Mouse (Mus musculus) large intestine, adult 2 months (tissue): ENCODE measurements around the gene Patl2. TPM values are rescaled to one million over a fixed set of nuclear protein-coding genes. Genes with fewer than 3 reads are reported as not detected.
A peak's percentile ranks its signal among the peaks of the same experiment; 100 is the strongest.
"Not testable (repeated sequence)": the region's sequence is repeated elsewhere in the genome, so short reads cannot be mapped to it uniquely, and the experiment has no call there.

ENCODE experiments used
- DNase-seq: peaks from one replicate; pipeline ENCODE4 v3.0.0-alpha.2; 2012; ENCODE audit warnings: low read depth, low spot score
- WGBS: fragments of 180-500 bp; shearing (Covaris S2); methylation state at CpG from one replicate; pipeline ENCODE4 v1.1.7; 2018; 5-methylcytosine and 5-hydroxymethylcytosine counted together
- polyA plus RNA-seq: library from polyadenylated mRNA; depleted of rRNA; stranded (reverse); fragments of >200 nt; gene quantifications from 2 replicates; pipeline ENCODE4 v1.2.3, GENCODE M21; 2012; rRNA removed

The Patl2 gene
- polyA plus RNA-seq, result 0.02 TPM in 1 of 2 replicates, not detected in the other

DNA sequence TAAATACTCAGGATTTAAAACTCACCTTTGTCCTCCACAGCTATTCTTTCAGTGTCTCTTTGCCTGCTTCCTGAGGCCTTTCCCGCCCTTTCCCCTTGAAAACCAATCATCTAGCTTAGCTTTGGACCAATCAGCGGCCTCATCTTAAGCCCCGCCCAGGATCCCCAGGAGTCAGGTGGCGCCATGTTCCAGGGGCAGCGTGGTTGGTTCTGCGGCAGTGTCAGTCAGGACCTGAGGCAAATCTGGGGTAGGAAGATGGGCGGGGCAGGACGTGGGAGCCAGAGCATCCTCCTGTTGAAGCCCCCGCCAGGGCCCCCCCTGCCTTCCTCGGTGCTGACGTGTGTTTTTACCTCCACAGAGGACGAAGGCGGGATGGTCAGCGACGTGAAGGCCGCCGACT, at the start of gene Patl2, which contains the start of gene Terb2:
Gene Patl2 (minus strand): TSS at position 84 of the 400 bp plus-strand sequence.
Gene Terb2 (plus strand): TSS at position 167 of the 400 bp plus-strand sequence.
- WGBS, result 84% methylated on average over 17 of the region's 17 CpGs

DNA sequence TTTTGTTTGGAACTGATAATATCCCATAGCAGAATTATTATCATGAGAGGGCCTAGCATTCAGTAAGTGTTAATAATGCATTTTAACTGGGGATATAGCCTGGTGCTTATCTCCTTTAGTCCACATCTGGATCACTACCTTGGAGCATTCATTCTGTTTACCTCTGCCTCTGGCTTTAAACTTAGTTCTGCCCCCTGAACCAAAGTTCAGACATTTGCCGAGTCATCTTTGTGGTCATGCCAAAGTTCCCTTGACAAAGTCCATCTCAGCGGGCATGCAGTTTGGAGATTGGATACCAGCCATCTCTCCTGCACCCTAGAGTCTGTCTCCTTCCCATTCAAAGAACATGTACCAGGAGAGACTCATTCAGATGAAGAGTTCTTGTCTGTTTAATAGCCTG, 49.4 kb upstream of the Patl2 start:
- DNase-seq, result no peak
- 13% methylated on average over 2 of the region's 2 CpGs for WGBS

More for the DNA sequence above, at the start of gene Patl2, which contains the start of gene Terb2:
- DNase-seq, result no peak

DNA sequence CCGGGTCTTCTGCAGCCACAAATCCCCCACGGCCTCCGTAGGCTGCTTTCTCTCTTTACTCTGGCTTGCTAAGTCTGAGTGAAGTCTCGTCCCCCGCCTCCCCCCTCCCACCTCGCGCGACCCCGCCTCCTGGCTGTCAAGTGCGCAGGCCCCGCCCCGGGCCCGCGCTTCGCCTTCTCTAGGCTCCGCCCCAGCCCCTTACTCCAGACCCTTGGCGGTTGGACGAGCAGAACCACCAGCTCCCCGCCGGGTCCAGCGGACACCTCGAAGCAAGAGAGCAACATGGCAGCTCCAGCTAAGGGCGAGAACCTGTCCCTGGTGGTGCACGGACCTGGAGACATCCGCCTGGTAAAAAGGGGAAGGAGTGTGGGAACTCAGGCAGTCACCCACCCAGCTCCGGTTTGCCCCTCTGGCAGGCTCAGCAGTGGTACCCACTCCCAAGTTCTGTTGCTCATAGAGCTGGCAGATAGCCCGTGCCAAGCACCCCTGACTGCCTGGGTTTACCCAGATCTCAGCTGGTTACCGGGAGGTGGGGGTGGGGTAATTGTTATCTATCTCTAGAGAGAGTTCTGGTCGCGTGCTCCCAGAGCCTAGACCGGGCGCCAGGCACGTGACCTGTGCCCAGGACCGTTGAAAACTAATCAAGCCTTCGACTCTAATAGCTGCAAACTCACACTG, 48.8 kb upstream of the Patl2 start, which contains the start of gene Sord:
Gene Sord (plus strand): TSS at position 139 of the 678 bp plus-strand sequence.
- DNase-seq, result no peak
- WGBS, result under 1% methylated on average over 35 of the region's 35 CpGs

DNA sequence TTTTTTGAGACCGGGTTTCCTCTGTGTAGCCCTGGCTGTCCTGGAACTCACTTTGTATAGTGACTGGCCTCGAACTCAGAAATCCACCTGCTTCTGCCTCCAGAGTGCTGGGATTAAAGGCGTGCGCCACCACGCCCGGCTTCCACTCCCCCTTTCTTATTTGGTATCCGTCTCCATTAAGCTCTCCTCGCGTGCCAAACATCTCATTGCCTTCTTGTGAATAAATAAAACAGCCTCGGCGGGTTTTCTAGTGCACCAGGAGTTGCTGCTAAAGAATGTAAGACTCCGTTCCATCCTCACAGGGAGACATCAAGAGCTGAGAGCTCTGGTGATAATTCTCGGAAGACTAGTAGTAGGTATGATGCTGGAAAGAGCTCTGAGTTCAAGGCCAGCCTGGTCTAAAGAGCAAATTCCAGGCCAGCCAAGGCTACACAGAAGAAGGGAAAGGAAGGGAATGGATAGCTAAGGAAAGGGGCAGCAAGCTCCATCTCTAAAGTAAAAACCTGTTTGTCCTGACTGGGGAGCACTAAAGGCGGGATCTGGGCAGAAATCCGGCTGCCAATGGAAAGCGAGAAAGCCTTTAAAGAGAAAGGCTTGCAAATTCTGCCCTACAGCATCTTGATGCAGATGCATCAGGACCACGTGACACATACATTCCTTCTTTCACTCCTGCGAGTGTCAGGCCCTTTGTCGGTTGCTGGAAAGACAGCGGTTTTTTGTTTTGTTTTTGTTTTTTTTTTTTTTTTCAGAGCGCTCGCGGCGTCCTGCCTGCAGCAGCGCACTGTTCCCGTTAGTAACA, 48.0 kb upstream of the Patl2 start:
- DNase-seq, result no peak
- WGBS, result 4% methylated on average over 26 of the region's 26 CpGs

DNA sequence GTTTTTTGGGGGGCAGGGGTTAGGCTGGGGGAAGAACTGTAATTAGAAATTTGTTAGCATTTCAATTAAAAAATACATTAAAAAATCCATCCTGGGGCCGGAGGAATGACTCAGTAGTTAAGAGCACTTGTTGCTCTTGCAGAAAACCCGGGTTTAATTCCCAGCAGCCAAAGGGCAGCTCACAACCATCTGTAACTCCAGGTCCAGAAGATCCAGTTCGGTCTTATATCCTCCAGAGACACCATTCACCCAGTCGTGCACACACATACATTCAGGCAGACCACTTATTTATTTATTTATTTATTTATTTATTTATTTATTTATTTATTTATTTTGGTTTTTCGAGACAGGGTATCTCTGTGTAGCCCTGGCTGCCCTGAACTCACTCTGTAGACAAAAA, 47.4 kb upstream of the Patl2 start:
- 61% methylated on average over 5 of the region's 5 CpGs for WGBS
- DNase-seq, result no peak

DNA sequence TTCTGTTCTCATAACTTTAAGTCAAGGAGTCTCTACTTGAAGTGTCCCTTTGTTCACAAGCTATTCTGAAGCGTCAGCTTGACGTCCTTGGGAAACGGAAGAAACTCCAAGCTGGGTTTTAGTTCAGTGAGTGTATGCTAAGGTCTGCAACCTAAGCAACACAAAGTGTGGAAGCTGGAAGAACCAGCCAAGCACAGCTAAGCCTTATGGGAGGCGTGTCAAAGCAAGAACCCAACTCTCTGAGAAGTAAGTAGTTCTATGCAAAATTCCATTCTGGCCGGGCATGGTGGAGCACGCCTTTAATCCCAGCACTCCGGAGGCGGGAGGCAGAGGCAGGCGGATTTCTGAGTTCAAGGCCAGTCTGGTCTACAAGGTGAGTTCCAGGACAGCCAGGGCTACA, 45.6 kb upstream of the Patl2 start:
- no peak for DNase-seq
- WGBS, result 94% methylated on average over 9 of the region's 9 CpGs

DNA sequence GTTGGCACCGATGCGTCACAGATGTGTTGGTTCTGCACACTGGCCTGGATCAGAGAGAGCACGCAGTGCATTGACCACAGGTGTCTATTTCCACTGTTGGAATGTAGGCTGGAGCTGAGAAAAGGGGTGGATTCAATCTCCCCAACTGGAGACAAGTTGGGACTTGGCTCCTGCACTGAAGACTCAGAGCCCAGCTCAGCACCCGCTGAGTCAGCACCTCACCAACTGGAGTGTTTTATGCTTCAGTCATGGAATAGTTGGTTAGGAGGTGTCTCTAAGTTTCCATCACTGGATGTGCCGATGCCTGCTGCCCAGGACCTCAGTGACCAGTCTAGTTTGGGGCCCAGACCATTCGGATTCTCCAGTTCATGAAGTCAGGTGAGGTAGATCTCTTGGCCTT, 44.4 kb upstream of the Patl2 start:
- no peak for DNase-seq
- WGBS, result 92% methylated on average over 6 of the region's 6 CpGs

DNA sequence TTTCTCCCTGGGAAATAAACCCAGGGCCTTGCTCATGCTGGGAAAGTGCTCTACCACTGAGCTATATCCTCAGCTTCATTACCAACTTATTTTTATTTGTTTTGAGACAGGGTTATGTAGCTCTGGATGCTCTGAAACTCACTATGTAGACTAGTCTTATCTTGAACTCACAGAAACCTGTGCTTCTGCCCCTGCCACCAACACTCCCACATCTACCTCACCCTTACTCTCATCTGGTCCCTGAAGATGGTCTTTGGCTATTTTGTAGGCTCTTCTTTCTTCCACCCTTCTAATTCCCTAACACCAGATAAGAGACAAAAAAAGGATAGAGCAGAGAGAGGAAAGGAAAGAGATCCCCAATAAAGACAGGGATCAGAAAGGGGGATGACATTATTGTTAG, 37.7 kb upstream of the Patl2 start:
- no peak for DNase-seq

DNA sequence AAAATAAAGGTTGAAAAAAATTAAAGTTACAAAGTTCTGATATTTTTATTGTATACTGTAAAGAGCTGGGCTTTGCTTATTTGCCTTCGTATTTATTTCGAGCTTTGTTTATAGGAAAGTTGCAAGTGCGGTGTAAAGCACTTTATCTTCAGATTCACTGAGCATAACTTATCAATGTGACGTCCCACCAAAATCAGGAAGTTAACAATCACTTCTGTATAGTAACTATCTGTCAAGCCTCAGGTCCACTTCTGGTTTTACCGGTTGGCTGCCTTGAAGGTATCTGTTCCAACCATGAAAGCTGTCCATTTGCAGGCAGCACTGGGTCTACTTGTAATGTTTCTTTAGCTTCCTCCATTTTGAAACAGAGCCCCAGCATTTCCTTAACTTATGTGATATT, 36.3 kb upstream of the Patl2 start:
- WGBS, result 24% methylated on average over 5 of the region's 5 CpGs
- no peak for DNase-seq

DNA sequence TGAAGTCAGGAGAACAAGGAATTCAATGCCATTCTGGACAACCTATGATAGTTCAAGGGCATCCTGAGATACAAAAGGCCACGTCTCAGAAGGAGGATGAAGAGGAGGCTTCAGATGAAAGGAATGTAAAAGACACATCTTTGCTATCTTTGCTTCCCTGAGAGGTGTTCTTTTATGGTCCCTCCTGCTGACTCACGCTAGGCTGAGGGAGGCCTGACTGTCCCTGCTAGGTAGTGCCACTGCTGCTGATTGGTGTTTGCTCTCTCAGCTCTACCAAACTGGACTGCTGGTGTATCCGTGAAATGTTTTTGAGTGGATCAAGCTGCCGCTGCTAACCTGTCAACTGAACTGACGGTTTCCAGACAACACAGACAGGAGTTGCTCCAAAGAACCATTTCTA, 35.8 kb upstream of the Patl2 start:
- 10% methylated on average over 5 of the region's 5 CpGs for WGBS
- DNase-seq, result no peak

DNA sequence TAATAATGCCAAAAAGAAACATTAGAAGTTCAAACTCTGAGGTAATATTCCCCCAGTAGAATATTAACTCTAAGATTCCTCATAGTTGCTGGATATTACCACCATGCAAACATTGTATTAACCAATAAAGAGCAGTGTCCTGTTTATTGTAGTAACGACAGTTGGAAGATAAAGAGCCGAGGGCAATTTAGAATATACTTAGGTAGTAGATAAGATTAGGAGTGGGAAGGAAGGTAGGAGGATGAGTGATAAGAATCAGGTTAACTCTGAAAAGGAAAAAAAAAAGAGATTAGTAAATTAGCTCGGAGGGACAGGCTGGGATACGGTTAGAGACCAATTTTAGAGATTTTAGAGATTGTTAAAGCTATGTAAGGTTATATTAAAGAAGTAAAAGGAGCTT, 35.4 kb upstream of the Patl2 start:
- 23% methylated on average over 4 of the region's 4 CpGs for WGBS

DNA sequence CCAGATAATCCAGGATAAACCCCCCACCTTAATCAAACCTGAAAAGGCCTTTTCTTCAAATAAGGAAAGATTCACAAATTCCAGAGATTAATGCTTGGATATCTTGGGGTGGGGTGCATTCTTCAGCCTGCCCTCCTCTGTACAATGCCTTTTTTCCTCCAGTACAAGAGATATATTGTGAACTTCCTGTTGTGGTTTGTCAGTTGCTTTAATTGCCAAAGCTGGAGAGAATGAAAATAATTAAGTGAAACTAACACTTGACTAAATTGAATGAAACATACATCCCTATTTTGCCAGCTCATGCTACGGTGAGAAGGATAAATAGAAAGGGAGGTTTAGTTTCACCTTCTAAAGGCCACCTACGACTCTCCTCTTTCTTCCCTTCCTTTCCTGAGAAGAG, 32.2 kb upstream of the Patl2 start:
- 65% methylated on average over 2 of the region's 2 CpGs for WGBS
- DNase-seq, result no peak

More for the DNA sequence above, 35.4 kb upstream of the Patl2 start:
- no peak for DNase-seq

DNA sequence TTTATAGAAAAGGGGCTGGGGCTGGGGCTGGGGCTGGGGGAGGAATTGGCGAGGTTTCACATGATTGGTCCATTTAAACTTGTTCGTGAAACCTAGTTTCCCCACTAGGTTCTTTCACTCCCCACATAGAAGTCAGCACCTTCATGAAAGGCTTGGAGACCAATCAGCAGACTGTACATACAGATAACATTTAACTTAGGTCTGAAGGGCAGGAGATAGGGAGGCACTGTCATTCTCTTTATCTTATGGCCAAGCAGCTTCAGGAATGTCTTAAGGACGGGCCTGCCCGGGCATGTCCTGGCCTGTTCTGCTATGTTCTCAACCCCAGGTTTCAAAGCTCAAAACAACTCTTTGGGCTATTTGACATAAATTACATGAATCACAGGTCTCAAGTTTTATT, 31.1 kb upstream of the Patl2 start:
- not testable (repeated sequence) for DNase-seq
- 94% methylated on average over 4 of the region's 4 CpGs for WGBS

DNA sequence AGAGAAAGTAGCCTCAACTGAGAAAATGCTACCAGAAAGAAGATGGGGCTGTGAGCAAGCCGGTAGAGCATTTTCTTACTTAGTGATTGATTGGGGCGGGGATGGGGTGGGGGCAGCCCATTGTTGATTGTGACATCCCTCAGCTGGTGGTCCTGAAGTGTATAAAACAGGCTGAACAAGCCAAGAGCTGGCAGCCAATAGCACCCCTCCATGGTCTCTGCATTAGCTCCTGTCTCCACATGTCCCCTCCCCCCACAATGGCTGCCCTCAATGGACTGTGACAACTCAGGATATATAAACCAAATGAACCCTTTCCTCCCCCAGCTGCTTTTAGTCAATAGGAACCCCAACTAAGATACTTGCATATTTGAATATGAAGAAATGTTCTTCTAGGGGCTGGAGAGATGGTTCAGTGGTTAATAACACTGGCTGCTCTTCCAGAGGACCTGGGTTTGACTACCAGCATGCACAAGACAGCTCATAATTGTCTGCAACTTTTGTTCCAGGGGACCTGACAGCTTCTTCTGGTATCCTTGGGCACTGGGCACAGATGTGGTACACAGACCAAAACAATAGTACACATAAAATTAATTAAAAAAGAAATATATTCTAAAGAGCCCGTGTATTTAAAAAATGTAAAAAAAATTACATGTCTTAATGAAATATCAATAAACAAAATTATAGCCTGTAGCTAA, 24.7 kb upstream of the Patl2 start:
- no peak for DNase-seq
- 88% methylated on average over 3 of the region's 3 CpGs for WGBS

DNA sequence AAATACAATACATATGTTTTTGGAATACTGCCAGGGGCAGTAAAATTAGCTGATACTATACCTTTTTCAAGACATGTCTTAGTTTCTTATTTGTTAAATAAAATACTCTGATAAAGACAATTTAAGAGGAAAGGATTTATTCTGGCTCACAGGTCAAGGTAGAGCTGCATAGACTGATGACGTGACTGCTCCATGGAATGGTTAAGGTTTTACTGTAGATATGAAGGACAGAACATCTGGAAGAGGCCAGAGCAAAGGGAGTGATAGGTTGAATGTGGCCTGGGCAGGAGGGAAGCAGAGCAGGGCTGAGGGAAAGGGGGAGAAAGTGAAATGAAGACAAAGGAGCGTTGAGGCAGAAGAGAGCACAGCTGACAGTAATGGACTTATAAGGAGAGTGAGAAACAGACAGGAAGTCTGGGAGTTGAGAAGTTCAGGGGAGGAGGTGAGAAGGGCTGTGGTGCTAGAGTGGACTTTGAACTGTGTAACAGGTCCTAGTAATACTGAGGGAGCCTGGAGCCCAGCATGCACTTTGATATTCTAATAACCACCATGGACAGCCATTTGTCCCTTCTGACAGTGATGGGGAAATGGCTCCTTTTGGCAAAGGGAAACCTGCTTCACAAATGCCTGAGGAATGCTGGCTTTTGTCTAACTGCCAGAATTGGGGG, 20.6 kb upstream of the Patl2 start:
- 22% methylated on average over 2 of the region's 2 CpGs for WGBS
- no peak for DNase-seq

DNA sequence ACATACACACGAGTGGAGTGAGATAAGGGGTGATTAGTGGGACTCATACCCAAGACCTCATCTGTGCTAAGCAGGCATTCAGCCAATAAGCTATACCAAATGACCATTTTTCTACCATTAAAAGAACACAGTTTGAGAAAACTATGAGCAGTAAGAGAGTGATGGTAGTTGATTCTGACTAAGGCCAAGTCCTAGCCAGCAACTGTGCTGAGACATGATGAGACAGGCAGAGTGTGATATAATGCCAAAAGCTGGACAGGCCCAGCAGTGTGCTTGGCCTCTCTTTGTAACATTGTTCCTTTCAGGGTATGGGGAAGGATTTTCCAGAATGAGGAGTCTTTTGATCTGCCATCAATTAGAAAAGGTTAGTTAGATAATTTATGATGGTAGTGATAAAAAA, 15.5 kb upstream of the Patl2 start:
- 88% methylated on average over 1 of the region's 1 CpGs for WGBS
- DNase-seq, result no peak

DNA sequence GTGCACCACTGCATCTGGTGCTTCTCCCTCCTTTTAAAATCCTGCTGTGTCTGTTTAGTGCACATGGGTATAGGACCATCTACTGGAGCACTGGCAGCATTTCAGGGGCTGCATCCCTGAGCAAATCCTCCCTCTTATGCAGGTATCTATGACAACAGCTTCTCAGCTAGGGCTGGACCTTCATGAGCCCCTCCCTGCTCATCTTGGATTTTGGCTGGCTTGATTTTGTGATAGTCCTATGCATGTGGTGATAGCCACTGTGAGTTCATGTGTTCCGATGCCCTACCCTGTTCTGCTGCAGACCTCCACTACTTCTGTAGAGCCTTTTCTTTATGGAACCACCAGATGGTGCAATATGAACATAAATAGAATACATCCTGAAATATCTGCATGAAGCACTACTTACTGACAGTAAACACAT, 8.5 kb upstream of the Patl2 start:
- WGBS, result 26% methylated on average over 1 of the region's 1 CpGs
- peak; percentile 40 for DNase-seq

DNA sequence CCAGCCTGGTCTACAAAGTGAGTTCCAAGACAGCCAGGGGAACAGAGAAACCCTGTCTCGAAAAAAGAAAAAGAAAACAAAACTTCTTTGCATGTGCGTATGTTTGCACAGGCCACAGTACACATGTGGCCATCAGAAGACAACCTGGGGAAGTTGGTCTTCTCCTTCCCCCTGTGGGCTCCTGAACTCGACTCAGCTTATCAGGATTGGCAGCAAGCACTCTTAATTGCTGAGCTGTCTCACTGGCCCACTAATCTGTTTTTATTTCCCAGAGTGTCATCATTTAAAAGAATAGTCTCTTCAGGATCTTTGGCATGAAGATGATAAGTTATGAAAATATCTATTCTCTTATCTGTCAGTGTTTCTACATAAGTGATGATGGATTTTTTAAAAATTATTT, 5.9 kb upstream of the Patl2 start:
- 79% methylated on average over 3 of the region's 3 CpGs for WGBS
- no peak for DNase-seq

DNA sequence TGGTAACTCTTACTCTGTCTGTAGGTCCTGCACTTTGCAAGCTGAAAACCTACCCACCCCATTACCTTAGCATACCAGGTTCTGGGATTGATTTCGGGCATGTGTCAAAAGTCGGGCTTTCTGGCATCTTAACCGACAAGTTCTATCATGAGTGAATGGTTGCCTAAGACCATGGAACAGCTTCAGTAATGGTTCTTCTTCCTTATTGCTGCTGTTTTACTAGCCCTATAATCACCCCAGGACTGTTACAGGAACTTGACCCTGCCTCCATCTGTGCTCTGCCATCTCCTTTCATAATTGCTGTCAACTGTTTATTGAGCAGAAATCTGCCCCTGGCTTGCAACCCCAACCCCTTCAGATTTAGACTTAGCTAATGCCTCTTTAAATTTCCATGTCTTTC, 762 bp upstream of the Patl2 start:
- 47% methylated on average over 3 of the region's 3 CpGs for WGBS
- DNase-seq, result peak; percentile 67

DNA sequence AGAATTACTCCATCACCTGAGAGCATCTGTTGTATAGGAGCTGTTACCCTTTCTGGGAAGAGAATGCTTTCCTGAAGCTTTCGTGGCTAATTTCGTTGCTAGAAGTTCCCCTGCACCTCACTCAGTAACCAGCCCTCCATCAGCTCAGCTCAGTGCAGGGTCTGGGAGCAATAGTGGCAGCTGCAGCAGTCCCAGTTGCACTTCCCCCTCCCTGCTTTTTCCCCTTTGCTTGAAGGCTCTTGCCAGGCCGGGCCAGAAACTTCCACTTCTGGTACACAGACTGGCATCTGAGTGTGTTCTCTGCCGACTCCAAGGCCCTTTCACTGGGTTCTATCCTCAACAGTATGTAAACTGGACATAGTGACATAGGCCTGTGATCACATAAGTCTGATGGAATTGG, 903 bp downstream of the Patl2 start:
- no peak for DNase-seq
- whole genome bisulfite sequencing, result 84% methylated on average over 4 of the region's 4 CpGs
